Mouse (Mus musculus) forebrain, embryonic 14.5 days (tissue): ENCODE measurements at regions not wholly inside any gene's neighbourhood (a gene's known extent, or its start where the extent isn't known, plus 50 kb on each side); places are given as distances from the start of the nearest gene placed in this dataset.

Experiments used
- ATAC-seq: fragments of 200-750 bp; cut with Nextera tagmentation; 2 replicates; pipeline ENCODE4 v1.8.0; 2017; ENCODE audit warnings: mild to moderate bottlenecking, moderate library complexity
- DNase-seq: peaks from one replicate; pipeline ENCODE4 v3.0.0-alpha.2; 2015; ENCODE audit warnings: low spot score
- H3K27ac ChIP-seq: fragments of 300-500 bp; sonication (generic); 2 replicates; pipeline ENCODE4 v1.5.1; 2014; ENCODE audit warnings: low read depth, mild to moderate bottlenecking, control low read depth, low read length, moderate library complexity
- H3K27me3 ChIP-seq: fragments of 300-500 bp; sonication (generic); replicated peaks from 2 replicates; pipeline ENCODE4 v1.6.1; 2014; ENCODE audit warnings: low read length, control low read depth, mixed read lengths; ENCODE audit not compliant: control insufficient read depth, insufficient read depth
- H3K36me3 ChIP-seq: fragments of 300-500 bp; sonication (generic); 2 replicates; pipeline ENCODE4 v1.6.1; 2014; ENCODE audit warnings: low read length, control low read depth; ENCODE audit not compliant: control insufficient read depth, insufficient read depth
- H3K4me1 ChIP-seq: fragments of 300-500 bp; sonication (generic); 2 replicates; pipeline ENCODE4 v1.6.1; 2014; ENCODE audit warnings: antibody characterized with exemption, low read length, control low read depth; ENCODE audit not compliant: control insufficient read depth, insufficient read depth
- H3K4me2 ChIP-seq: fragments of 300-500 bp; sonication (generic); 2 replicates; pipeline ENCODE4 v1.6.1; 2014; ENCODE audit warnings: mild to moderate bottlenecking, control low read depth, low read length
- H3K4me3 ChIP-seq: fragments of 300-500 bp; sonication (generic); 2 replicates; pipeline ENCODE4 v1.5.1; 2014; ENCODE audit warnings: low read depth, low read length, control low read depth
- H3K9ac ChIP-seq: fragments of 300-500 bp; sonication (generic); 2 replicates; pipeline ENCODE4 v1.6.1; 2014; ENCODE audit warnings: mild to moderate bottlenecking, low read length, control low read depth, moderate library complexity
- H3K9me3 ChIP-seq: fragments of 300-500 bp; sonication (generic); replicated peaks from 2 replicates; pipeline ENCODE4 v1.6.1; 2016; ENCODE audit warnings: low read length, control low read depth, mixed read lengths; ENCODE audit not compliant: control insufficient read depth
- WGBS: fragments of 180-500 bp; shearing (Covaris S2); extraction: QIAGEN DNeasy Blood & Tissue Kit; methylation state at CpG from one replicate; pipeline ENCODE4 v1.1.7; 2014; 5-methylcytosine and 5-hydroxymethylcytosine counted together

DNA sequence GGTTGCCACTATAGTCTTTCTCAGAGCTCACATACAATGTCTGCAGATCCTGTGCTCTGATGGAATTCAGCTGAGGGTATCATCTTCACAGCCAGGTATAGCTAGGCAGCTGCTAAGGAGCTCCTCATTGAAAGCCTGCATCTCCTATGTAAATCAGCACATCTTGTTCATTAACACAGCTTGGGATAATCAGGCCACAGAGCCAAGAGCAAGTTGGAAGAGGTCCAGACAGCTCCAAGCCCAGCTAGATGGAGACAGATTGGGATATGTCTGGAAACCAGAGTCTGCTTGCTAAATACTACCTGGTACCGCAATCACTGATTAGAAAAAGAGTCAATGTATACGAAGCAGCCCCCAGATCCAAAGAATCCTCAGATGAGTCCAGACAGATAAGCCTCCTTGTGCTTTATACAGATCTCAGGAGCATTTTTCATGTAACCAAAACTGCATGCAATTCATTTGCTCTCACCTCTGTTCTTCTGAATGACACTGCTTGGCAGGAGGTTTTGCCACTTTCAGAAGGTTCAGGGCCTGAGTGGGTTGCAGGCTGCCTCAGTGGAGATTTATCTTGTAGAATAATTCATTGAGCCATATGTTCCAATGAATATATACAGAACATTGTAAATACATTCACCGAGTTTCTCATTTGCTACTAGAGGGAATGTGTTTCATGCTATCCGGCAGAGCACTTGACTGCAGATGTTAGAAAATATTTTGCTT lies 485.4 kb downstream of the D3Ertd751e start:
- Histone ChIP-seq H3K4me1 (no peaks in the 10 kb centered on the region), H3K4me3 (no peak overlapping the region), H3K4me2 (no peak overlapping the region), H3K36me3 (no peaks in the 10 kb centered on the region), H3K9ac (no peak overlapping the region), H3K9me3 (no peaks in the 10 kb centered on the region), H3K27me3 (no peaks in the 10 kb centered on the region), H3K27ac (no peak overlapping the region)
- DNase-seq (peak; percentile 84), ATAC-seq (peak; percentile 94)
- 69% methylated on average over 4 of the region's 4 CpGs for WGBS

DNA sequence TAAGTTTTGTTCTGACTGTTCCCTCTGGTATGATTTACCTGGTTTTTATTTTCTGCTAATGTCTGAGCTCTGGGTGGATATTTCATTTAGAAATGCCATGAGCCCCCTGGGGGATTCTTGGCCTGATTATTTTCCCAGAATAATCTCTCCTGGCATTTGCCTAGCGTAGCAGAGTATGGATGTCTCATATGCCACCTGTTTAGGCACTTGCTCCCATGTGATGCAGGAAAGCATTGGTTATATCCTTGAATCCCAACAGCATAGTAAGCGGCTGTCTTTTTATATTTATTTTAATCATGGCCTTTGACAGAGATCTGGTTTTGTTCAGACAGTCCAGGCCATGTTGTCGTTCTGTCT lies 486.0 kb downstream of the D3Ertd751e start:
- H3K27ac ChIP-seq: no peak overlapping the region
- H3K4me3 ChIP-seq: no peak overlapping the region
- H3K4me2 ChIP-seq: no peak overlapping the region
- WGBS: 70% methylated on average over 3 of the region's 3 CpGs
- no peaks in the 10 kb centered on the region for H3K9me3 ChIP-seq
- no peaks in the 10 kb centered on the region for H3K27me3 ChIP-seq
- no peak for DNase-seq
- no peaks in the 10 kb centered on the region for H3K36me3 ChIP-seq
- peak; percentile 52 for ATAC-seq
- no peak overlapping the region for H3K9ac ChIP-seq
- no peaks in the 10 kb centered on the region for H3K4me1 ChIP-seq

DNA sequence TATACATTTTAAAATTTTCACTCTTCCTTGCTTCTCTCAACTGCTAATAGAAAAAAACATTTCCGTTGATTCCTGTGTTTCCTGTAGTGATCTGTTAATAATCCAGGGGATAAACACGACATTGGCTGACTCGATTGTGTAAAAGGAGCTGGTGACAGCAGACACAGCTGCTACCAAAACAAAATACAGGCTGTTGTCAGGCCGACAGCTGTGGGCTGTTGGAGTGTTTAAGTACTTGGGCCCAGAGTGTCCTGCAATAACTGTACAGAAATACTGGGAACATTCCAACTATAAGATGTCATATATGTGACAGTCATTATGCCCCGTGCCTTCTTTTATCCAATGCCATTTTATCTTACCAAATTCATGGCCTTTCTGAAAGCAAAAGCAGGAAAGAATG lies 489.9 kb downstream of the D3Ertd751e start:
- no peak for DNase-seq
- Histone ChIP-seq H3K9ac (no peak overlapping the region), H3K36me3 (no peaks in the 10 kb centered on the region), H3K27me3 (no peaks in the 10 kb centered on the region), H3K4me1 (no peaks in the 10 kb centered on the region), H3K27ac (no peak overlapping the region), H3K4me3 (no peak overlapping the region), H3K9me3 (no peaks in the 10 kb centered on the region), H3K4me2 (no peak overlapping the region)
- ATAC-seq: no peak
- 80% methylated on average over 5 of the region's 5 CpGs for WGBS

DNA sequence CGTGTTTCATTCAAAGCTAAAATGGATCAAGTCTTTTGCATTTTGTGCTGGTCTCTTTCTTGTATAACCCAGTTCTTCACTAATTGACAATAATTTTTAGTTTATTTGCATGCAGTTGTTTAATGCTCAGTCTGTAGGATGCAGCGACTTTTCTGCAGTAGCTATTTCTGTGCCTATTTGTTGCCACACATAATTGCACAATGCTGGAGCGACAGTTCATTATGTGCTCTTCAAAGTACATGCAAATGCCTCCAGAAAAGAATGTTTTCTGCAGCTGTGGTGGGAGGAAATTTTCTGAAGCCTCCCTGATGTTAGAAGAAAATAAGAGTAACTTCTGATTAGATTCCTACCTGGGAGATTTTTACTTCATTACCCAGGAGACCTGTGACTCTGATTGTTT lies 491.3 kb downstream of the D3Ertd751e start:
- WGBS: 42% methylated on average over 3 of the region's 3 CpGs
- no peak for ATAC-seq
- Histone ChIP-seq H3K4me3 (no peak overlapping the region), H3K9me3 (no peaks in the 10 kb centered on the region), H3K4me1 (no peaks in the 10 kb centered on the region), H3K9ac (no peak overlapping the region), H3K27me3 (no peaks in the 10 kb centered on the region), H3K36me3 (no peaks in the 10 kb centered on the region), H3K4me2 (no peak overlapping the region), H3K27ac (no peak overlapping the region)
- no peak for DNase-seq

DNA sequence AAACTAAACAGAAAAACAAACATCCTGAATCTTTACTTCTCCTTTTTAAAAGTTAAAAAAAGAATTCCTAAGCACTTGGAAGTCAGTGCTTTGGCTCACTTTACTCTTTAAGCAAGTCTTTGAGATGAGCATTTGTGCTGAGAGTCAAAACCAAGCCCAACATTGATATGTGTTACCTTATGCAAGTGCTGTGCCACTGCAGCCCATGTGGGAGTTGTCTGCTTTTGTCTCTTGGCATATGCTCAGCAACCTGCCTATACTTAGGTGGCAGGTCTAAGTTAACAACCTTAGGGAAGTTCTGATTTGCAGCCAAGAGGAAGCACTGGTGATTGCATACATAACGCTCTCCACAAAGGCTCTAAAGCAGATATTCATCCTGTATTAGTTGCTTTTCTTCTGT lies 493.1 kb downstream of the D3Ertd751e start:
- DNase-seq (no peak), ATAC-seq (no peak)
- Histone ChIP-seq H3K4me1 (no peaks in the 10 kb centered on the region), H3K36me3 (no peaks in the 10 kb centered on the region), H3K4me2 (no peak overlapping the region), H3K9ac (no peak overlapping the region), H3K27me3 (no peaks in the 10 kb centered on the region), H3K9me3 (no peaks in the 10 kb centered on the region), H3K4me3 (no peak overlapping the region), H3K27ac (no peak overlapping the region)
- 57% methylated on average over 1 of the region's 1 CpGs for WGBS
